Mouse (Mus musculus) kidney, adult 2 months (tissue): Measurements from ENCODE around the gene Doc2a.

Experiments
- CTCF ChIP-seq: fragments of 200-500 bp; conservative IDR thresholded peaks from 2 replicates; pipeline ENCODE4 v1.5.1; 2011; ENCODE audit warnings: low read depth, mild to moderate bottlenecking, control low read depth, low read length, moderate library complexity, mixed read lengths; ENCODE audit not compliant: insufficient read depth, insufficient read length
- POLR2A ChIP-seq: fragments of 200-500 bp; IDR thresholded peaks from one replicate; pipeline ENCODE4 v1.6.1; 2011; ENCODE audit warnings: low read depth, low read length, control low read depth

- TF ChIP-seq CTCF, result no peak
- TF ChIP-seq POLR2A, result no peak
These were observed 46.2 kb upstream of the Doc2a start for GRCm38 (mm10) chr7:126801057-126801422.
